Mouse (Mus musculus) adipocyte (in vitro differentiated cells): ENCODE results near the gene Prr14.
"Not testable (repeated sequence)": the region's sequence is repeated elsewhere in the genome, so short reads cannot be mapped to it uniquely, and the experiment has no call there.

Experiments
- DNase-seq: peaks from one replicate; pipeline ENCODE4 v3.0.0-alpha.2; 2016; ENCODE audit warnings: low spot score

The Prr14 gene

DNA sequence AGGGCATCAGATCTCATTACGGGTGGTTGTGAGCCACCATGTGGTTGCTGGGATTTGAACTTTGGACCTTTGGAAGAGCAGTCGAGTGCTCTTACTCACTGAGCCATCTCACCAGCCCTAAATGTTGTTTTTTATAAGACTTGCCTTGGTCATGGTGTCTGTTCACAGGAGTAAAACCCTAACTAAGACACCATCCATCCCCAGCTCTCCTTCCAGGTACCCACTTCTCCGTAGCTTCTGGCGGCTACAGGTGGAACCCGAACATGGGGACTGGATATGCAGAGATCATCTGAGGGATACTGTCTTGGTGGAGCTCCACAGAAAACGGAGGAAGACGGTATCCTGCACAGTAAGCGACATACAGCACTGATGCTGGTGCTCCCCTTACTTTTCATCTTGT lies at the start of gene Prr14:
Prr14 (plus strand) TSS at position 301 of the 400 bp plus-strand sequence.
- not testable (repeated sequence) for DNase-seq

DNA sequence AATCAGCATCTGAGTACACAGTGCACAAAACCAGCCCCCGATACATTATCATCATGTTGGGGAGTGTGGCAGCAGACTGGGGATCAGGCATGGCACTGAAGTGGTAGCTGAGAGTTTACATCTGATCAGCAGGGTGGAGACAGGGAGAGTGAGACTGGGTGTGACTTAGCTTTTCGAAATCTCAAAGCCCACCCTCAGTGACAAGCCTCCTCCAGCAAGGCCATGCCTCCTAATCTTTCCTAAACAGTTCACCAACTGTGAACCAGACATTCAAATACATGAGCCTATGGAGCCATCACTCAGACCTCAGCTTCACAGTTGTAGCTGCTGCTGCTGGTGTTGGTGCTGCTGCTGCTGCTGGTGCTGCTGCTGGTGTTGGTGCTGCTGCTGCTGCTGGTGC lies 48.0 kb upstream of the Prr14 start:
- DNase-seq, result no peak

DNA sequence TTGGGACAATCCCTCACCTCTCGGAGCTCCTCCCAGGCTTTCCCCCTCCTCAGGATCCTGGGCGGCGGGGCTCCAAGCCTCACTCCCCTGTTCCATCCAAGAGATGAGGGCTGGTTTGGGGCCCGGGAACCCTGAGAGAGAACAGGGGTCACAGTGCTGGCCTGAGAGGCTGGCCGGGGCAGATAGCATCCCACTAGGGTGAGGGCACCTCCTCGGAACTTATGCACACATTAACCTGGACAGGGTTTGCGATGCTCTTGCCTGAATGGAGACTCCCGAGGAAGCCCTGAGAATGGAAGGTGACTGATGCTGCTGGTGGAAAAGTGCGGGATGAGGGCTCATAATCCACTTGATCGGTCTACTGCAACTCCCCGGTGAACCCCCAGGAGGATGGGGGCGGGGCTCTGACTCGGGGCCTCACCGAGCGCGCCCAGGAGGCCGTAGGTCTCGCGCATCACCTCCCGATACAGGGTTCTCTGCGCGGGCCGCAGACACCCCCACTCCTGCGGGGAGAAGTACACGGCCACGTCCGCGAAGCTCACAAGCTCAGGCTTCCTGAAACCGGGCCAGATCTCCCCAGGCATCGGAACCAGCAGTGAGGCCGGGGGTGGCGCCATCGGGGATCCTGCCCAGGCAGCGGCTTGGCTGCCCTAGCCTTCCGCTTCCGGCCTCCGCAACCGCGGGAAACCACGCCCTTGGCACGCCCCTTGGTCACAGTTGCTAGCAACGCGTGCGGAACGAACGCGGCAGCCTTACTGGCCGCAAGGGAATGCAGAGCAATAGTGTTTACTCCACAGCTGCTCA lies 37.8 kb upstream of the Prr14 start, which contains the start of gene Zfp688:
Zfp688 (minus strand) TSS at position 681 of the 804 bp plus-strand sequence.
- DNase-seq, result peak; percentile 84

DNA sequence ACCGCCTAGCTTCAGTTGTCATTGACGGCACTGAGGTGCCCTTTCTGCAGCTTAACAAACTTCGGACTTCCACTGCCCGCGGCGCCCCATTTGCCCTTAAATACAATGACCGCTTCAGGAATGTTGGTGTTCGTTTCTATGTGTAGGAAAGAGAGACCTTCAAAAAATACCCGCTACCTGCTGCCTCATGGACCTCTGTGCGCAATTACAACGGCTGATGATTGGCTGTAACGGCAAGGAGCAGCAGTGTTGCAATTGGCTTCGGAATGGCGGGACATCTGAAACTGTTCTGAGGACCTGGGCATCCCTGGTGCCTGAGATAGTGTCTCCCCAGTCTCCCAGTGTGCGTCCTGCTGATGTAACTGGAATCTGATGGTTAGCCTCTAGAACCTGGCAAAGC lies 37.2 kb upstream of the Prr14 start:
- no peak for DNase-seq

DNA sequence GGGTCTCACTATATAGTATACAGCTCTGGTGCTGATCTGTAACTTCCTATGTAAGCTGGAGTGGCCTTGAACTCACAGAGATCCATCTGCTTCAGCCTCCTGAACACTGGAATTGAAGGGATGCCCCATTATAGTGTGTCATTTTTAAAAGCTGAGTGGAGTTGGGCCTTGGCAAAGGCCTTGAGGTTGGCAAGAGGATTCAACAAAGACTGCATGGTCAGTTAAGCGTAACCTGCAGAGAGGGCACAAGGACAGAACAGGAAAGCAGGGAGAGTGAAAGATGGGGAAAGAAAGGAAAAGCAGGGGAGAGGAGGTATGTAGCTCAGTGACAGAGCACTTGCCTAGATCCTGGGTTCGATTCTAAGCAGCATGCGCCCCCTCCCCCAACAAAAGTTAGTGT lies 34.1 kb upstream of the Prr14 start:
- no peak for DNase-seq

DNA sequence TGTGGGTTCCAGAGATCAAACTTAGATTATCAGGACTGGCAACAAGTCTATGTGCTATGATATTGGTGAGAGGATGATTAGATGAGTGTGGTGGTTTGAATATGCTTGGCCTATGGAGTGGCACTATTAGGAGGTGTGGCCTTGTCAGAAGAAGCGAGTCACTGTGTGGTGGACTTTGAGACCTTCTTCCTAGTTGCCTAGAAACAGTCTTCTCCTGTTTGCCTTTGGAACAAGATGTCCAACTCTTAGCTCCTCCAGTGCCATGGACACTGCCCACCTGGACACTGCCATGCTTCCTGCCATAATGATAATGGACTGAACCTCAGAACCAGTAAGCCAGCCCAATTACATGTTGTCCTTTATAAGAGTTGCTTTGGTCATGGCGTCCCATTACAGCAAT lies 33.5 kb upstream of the Prr14 start:
- no peak for DNase-seq

DNA sequence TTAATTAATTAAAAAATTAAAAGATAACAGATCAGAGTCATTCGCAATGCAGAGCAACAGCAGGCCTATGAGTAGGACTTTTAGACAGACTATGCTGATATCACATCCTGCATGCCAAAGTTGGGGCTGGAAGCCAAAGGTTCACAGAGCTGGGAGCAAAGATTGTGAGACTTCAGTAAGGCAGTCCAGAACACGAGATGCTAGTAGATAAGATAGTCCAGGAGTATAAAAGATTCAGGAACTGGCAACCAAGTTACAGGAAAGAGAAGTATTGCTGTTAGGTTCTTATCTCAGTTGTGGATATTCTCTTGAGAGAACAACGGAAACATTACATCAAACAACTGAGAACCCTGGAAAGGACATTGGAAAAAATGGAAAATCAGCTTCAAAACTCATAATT lies 33.1 kb upstream of the Prr14 start:
- no peak for DNase-seq

DNA sequence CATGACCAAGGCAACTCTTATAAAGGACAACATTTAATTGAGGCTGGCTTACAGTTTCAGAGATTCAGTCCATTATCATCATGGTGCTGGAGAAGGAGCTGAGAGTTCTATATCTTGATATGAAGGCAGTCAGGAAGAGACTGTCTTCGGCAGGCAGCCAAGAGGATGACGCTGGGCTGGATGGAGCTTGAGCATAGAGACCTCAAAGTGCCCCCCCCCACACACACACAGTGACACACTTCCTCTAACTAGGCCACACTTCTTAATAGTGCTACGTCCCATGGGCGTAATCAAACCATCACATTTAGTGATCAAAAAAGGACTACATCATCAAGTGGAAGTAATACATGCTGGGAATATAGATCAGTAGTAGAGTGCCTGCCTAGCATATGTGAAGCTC lies 24.2 kb upstream of the Prr14 start:
- DNase-seq, result no peak

DNA sequence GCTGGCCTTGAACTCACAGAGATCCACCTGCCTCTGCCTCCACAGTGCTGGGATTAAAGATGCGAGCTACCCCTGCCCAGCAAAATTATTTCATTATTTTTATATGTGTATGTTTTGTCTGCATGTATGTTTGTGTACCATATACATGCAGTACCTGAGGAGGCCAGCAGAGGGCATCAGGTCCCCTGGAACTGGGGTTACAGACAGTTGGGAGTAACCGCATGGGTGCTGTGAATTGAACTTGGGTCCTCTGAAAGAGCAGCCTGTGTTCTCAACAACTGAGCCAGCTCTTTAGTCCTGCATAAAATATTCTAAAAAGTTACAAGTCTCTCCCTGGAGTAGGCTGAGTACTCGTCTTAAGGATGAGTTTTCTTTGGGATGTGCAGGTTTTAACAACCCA lies 21.7 kb upstream of the Prr14 start:
- DNase-seq, result no peak

DNA sequence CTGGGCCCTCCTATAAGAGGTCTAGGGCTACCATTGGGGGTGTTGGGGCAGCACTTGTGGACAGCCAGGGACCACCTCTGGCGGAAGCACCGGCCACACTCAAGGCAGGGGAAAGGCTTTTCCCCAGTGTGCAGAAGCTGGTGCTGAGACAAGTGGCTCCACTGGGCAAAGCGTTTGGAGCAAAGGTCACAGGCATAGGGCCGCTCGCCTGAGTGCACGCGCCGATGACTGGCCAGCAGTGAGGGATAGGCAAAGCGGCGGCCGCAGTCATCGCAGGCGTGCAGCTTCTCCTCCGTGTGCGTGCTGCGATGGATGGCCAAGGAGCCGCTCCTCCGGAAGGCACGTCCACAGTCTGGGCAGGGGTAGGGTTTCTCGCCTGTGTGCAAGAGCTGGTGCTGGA lies 15.4 kb upstream of the Prr14 start:
- no peak for DNase-seq

DNA sequence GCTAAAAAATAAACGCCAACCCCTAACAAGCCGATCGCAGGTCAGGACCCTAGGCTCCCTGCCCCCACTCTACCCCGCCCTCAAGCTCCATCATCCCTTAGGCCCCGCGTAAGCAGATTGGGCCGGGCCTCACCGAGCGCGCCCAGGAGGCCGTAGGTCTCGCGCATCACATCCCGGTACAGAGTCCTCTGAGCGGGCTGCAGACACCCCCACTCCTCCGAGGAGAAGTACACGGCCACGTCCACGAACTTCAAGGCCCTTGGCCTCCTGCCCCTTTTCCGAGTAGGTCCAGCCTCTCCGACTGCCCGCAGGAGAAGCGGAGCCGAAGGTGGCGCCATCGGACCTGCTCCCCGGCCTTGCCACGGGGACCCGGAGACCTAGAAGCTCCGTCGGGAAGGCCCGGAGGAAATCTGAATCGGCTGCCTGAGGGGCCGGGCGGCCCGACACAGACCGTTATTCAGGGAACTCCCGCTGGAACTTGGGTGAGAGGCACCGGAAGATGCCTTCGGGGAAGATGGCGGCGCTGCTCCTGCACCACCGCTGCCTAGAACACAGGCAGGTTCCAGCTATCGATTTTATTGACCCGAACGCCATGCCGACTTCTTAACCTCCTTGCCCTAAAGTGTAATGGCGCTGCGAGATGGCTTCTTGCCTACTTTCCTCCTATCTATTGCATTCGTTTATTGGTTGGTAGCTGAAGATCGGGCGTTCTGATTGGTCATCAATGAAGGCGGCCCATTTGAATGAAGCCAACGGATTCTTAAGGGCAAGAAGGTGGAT lies 10.7 kb upstream of the Prr14 start, which contains the start of gene Zfp689:
Zfp689 (minus strand) TSS at position 638 of the 780 bp plus-strand sequence.
- peak; percentile 96 for DNase-seq

DNA sequence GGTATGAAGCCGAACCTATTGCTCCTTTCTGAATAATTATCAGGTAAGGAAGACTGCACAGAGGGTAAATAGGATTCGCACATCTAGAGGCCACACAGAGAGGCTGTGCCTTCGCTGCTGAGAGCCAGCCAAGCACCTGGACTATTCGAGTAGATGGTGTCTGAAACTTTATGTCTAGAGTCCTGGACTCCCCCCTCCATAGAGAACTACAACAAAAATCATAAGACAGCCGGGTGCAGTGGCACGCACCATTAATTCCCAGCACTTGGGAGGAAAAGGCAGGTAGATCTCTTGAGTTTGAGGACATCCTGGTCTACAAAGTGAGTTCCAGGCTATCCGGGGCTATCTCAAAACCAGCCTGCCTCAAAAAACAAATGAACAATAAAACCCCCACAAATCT lies 9.4 kb upstream of the Prr14 start:
- no peak for DNase-seq

DNA sequence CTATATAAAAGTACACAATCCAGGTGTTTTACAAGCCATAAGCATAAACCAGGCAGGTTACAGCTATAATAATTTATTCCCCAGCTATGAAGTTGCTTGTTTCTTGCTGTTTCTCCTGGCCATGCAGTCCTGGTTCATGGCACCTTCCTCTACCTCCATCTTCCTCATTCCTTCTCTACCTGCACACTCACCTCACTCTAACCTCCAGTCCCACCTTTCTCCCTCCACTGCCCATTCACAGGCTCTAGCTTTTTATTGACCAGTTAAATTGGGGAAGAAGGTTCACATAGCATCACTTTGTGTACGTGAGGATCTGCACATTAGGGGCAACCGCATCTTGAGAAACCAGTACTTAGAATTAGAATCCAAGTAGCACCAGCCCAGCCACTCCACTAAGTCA lies 6.4 kb upstream of the Prr14 start:
- DNase-seq, result no peak

DNA sequence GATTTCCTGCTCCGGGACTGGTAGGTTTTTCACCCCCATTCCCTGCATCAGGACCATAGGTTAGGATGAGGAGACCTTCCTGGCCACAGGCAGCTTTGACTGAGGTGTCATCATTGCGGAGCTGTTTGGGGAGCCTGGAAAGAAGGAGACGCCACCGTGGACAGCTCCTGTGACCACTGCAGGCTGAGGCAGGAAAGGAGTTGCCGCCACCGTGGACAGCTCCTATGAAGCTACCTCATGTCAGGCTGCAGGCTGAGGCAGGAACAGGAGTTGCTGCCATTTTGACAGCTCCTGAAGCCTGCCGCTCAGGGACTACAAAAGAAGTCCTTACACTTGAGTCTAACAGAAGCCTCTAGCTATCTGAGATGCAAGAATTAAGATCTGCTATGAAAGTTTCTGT lies 4.5 kb upstream of the Prr14 start:
- DNase-seq, result no peak

DNA sequence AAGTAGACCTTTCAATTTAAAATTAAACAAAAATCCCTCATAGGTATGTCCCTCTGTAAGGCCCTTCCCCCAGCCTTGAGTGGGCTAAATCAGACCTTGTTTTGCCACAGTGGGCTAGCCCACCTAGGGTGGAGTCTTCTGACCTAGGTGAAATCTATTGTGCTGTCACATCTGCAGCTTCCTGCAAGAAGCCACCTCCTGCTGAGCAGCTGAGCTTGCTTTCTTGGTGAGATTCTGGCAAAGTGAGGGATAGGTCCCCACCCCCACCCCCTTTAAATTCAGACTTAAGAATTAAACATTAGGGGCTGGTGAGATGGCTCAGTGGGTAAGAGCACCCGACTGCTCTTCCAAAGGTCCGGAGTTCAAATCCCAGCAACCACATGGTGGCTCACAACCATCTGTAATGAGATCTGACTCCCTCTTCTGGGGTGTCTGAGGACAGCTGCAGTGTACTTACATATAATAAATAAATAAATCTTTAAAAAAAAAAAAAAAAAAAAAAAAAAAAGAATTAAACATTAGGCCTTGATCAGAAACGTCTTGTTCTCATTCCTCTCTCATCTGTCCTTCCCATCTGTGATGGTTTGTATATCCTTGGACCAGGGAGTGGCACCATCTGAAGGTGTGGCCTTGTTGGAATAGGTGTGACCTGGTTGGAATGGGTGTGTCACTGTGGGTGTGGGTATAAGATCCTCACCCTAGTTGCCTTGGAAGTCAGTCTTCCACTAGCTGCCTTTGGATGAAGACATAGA lies 864 bp upstream of the Prr14 start:
- not testable (repeated sequence) for DNase-seq

DNA sequence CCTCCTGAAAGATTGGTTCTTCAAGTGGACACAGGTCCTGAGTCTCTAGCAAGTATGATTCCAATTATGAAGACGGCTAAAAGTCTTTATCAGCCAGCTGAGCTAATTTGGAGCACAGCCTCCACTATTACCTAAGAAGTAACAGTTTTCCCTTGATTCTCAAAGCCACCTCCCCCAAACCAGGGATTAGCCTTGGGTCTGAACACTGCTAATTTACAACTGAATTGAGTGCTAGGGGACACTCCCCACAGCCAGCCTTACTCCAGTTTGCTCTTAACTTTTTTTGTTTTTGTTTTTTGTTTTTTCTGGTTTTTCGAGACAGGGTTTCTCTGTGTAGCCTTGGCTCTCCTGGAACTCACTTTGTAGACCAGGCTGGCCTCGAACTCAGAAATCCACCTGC lies 5.8 kb downstream of the Prr14 start:
- DNase-seq, result no peak

DNA sequence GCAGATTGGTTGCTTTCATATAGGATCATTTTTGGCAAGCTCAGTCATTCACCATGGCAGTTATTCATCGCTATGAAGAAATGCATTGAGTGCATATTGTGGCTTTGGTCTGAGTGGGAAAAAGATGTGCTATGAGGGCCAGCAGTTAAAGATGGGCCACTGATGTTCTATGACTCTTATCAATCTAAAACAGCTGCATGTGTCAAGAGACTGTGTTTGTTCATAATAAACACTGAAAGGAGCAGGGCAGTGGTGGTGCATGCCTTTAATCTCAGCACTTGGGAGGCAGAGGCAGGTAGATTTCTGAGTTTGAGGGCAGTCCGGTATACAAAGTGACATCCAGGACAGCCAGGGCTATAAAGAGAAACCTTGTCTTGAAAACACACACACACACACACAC lies 6.3 kb downstream of the Prr14 start:
- not testable (repeated sequence) for DNase-seq

DNA sequence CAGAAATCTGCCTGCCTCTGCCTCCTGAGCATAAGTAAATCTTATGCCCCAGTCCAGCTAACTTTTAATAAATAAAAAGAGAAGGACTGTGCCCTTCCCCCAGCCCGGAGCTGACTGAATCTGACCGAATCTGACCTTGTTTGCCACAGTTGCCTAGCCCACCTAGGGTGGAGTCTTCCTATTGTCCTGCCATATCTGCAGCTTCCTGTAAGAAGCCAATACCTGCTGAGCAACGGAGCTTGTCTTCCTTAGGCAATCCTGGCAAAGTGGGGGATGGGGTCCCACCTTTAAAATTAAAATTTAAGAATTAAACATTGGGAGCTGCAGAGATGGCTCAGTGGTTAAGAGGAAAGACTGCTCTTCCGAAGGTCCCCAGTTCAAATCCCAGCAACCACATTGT lies 7.2 kb downstream of the Prr14 start:
- DNase-seq, result no peak

DNA sequence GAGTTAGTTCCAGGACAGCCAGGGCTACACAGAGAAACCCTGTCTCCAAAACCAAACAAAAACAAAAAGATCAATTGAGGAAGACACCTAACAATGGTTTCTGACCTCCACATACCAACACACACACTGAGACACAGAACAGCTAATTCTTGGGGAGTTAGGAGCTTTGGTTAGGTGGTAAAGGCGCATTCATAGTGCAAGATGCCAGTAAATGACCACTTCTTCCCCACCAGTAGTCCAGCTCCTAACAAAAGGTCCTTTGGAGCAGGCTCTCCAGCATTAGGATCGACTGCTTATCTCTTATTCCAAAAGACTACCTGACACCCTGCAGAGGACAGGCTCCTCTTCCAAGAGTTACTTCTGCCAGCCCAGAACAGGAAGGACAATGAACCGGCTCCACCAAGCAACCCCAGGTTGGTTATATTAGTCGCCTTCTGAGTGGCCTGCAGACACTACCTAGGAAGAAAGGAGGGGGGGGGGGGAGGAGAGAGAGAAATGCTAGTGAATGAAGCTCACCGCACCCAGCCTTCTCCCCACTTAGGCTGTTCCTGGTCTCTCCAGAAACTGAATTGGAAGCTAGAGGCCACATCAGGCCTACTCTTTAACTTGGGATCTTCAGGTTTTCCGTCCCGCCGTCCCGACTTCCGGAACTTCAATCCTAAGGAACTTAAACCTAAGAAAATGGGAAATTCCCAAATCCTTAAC lies 10.8 kb downstream of the Prr14 start:
- peak; percentile 57 for DNase-seq

DNA sequence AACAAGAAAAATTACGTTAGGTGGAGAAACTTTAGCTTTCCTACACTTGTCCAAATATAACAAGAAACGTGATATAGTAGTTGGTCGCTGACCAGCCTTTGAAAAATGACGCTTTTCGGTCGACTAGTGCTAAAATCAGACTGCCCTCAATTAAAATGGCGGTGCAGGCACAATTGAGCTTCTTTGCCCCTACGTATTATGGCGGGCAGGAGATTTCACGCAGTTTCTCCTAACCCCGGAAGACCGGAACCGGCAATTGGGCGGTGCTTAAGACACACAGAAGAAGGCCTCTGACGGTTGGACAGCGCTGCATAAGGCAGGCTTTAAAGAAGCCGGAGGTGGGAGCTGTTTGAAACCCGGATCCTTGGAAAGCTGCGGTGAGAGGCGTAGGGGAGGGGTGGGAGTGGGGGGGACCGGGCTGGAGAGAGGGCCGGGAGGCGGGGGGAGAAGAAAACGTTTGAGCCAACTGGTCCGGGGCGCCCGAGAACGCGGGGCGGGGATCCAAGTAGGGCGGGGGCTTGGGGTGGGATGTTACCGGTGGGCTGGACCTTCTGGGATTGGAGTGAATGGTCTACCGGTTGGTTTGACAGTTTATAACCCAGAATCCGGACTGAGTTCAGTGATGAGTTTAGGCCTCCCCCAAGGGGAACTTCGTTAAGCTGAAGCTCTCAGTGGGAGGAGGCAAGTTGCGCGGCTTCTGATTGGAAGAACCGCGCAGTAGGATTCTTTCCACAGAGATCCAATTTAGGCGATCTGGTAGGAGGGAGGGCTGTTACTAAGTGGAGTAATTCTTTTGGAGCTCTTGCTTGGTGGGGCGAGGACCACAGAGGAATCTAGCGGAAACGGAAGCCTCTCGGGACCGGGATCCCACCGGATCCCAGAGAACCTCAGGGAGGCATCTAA lies 11.6 kb downstream of the Prr14 start:
- peak; percentile 96 for DNase-seq

DNA sequence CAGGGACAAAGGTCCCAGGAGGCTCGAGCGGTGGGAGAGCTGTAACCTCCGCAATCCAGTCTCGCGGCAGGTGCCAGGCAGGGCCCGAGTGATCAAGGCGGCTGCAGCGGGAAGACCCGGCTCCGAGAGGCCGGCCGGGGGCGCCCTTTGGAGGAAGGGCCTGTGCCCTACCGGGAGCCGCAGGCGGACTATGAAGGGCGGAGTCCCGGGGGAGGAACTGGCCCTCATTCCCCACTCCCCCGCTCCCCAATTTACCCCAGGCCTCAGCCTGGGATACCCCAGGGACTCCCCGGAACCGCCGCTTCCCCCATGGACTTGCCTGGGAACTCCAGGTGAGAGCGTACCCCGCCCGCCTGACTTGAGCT lies 12.2 kb downstream of the Prr14 start:
- no peak for DNase-seq
